1 mouse cellular context compared by ENCODE assay signal in genomic region chr11:53502039-53502765, GRCm38 (mm10).
A peak's percentile ranks its signal among the peaks of the same experiment; 100 is the strongest.
TF ChIP-seq lines count a peak whose summit lies in the region.

No protein-coding gene starts in this region.

TF ChIP-seq in MEL, 35 proteins besides CTCF, POLR2A, EP300 and RAD21:
- TF ChIP-seq POLR2AphosphoS5 (IDR thresholded peaks at IDR 0.05; ENCODE audit: borderline replicate concordance, low read depth, low read length) (no peak), MYB (IDR thresholded peaks at IDR 0.05; ENCODE audit: low read depth, low read length) (no peak), SIN3A (IDR thresholded peaks at IDR 0.05; ENCODE audit: low read length) (peak; percentile 51; the same call in 1 of the 2 replicates), ZC3H11A (IDR thresholded peaks at IDR 0.05; ENCODE audit: low read depth, low read length) (peak; percentile 72), GATA1 (IDR thresholded peaks at IDR 0.05; ENCODE audit: low read depth, low read length) (no peak), CHD2 (IDR thresholded peaks at IDR 0.05; ENCODE audit: low read length) (peak; percentile 86), ZMIZ1 (IDR thresholded peaks at IDR 0.05; ENCODE audit: low read depth, low read length) (no peak), SMC3 (IDR thresholded peaks at IDR 0.05; ENCODE audit: low read depth, low read length) (peak; percentile 63), RCOR1 (IDR thresholded peaks at IDR 0.05; ENCODE audit: low read depth, low read length) (no peak), MXI1 (IDR thresholded peaks at IDR 0.05; ENCODE audit: low read depth, low read length) (0 out of 2 replicates have a peak, but pooled peaks have one; percentile 46), NELFE (IDR thresholded peaks at IDR 0.05; ENCODE audit: low read depth, low read length) (no peak), BHLHE40 (IDR thresholded peaks at IDR 0.05; ENCODE audit: borderline replicate concordance, low read depth, low read length) (peak; percentile 86), MAX (IDR thresholded peaks at IDR 0.05; ENCODE audit: low read length) (0 out of 2 replicates have a peak, but pooled peaks have one; percentile 23), MYC (IDR thresholded peaks at IDR 0.05; ENCODE audit: low read depth, low read length) (peak; percentile 60; the same call in 1 of the 2 replicates), GABPA (IDR thresholded peaks at IDR 0.05; ENCODE audit: low read depth, low read length) (no peak)
TF ChIP-seq in MEL: peak in this region for 8.
